Mouse (Mus musculus): ENCODE measurements around the gene Ica1. TPM values are rescaled to one million over a fixed set of nuclear protein-coding genes. Genes with fewer than 3 reads are reported as not detected.

The Ica1 gene
- total and polyA plus RNA-seq, 3 experiments, result 0.36 TPM; not detected in 2

DNA sequence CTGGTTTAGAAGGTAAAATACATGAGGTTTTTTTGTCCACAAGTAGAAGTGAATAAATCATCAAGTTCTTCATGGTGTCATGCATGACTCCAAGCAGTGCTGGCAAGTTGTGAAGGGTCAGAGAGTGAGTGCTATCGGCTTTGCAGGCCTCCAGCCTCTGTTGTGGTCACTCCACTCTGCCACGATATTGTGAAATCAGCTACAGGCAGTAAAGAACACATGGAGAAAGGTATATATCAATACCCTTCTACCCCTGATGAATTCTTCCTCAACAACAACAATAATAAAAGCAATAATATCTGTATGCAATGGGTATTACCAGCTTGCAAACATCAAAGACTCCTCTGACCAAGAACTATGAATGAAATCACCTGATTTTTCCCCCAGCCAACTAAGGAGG is 47.9 kb downstream of the Ica1 start:
- Histone ChIP-seq H3K36me3 (ENCODE audit: control insufficient read depth in 1 of 2, insufficient read depth in 2 of 2, low read length in 2 of 2) (no peaks in the 10 kb centered on the region), H3K27ac (ENCODE audit: control insufficient read depth, low read depth, low read length) (no peak overlapping the region), H3K4me1 (ENCODE audit: control insufficient read depth in 1 of 2, insufficient read depth in 2 of 2, low read length in 2 of 2) (no peaks in the 10 kb centered on the region), H3K9ac (ENCODE audit: control insufficient read depth, low read depth, low read length, poor library complexity, severe bottlenecking) (no peak overlapping the region), H3K27me3 (ENCODE audit: control insufficient read depth in 1 of 2, insufficient read depth in 2 of 2, low read length in 2 of 2) (no peaks in the 10 kb centered on the region; a peak in 1 of 4 replicates), H3K79me2 (ENCODE audit: control insufficient read depth, insufficient read depth, low read length, poor library complexity) (no peaks in the 10 kb centered on the region), H3K9me3 (replicated peaks; ENCODE audit: insufficient read depth, low read length) (no peaks in the 10 kb centered on the region), H3K4me3 (ENCODE audit: control insufficient read depth in 1 of 2, insufficient read depth in 1 of 2, low read depth in 2 of 2, low read length in 2 of 2) (no peak overlapping the region)
- no peak for TF ChIP-seq MYB (IDR thresholded peaks at IDR 0.05; ENCODE audit: low read depth, low read length)
- TF ChIP-seq UBTF (IDR thresholded peaks at IDR 0.05; ENCODE audit: borderline replicate concordance, insufficient read depth, low read depth, low read length), result no peak
- TF ChIP-seq MAZ (IDR thresholded peaks at IDR 0.05; ENCODE audit: low read depth, low read length), result no peak
- no peak for TF ChIP-seq USF2 (IDR thresholded peaks at IDR 0.05; ENCODE audit: borderline replicate concordance in 1 of 2, insufficient read depth in 1 of 2, low read depth in 1 of 2, low read length in 2 of 2)
- TF ChIP-seq MYC (IDR thresholded peaks at IDR 0.05; ENCODE audit: low read depth, low read length), result no peak
- no peak for TF ChIP-seq GATA1 (IDR thresholded peaks at IDR 0.05; ENCODE audit: low read depth, low read length)
- TF ChIP-seq CHD1 (IDR thresholded peaks at IDR 0.05; ENCODE audit: low read depth, low read length), result no peak
- TF ChIP-seq BHLHE40 (IDR thresholded peaks at IDR 0.05; ENCODE audit: borderline replicate concordance, low read depth, low read length), result no peak
- TF ChIP-seq MEF2A (IDR thresholded peaks at IDR 0.05; ENCODE audit: extremely low read depth, insufficient replicate concordance, low read depth, low read length, poor library complexity, severe bottlenecking), result no peak
- TF ChIP-seq KAT2A (conservative IDR thresholded peaks at IDR 0.05; ENCODE audit: low read depth, low read length), result no peak
- DNase-seq (ENCODE audit: low read depth, low spot score), result no peak

DNA sequence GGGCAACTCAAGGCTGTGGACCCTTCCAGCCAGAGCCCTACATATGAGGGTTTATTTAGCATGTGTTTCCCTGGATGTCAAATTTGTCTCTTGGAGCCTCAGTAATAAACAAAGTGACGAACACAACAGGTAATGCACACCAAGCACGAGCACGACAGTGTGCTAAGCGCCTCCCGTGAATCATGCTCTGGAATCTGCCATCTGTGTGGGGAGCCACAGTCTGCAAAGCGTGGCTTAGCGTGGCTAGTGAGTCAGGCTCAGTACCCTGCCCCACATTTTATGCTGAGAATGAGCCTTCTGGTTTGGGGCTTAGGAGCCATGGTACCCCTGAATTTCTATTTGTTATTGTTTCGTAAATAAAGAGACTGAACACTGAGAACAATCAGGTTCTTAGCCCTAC is 50.5 kb downstream of the Ica1 start:
- Histone ChIP-seq H3K27me3 (ENCODE audit: control insufficient read depth in 1 of 2, insufficient read depth in 2 of 2, low read length in 2 of 2) (no peaks in the 10 kb centered on the region; a peak in 1 of 4 replicates), H3K4me3 (ENCODE audit: control insufficient read depth in 1 of 2, insufficient read depth in 1 of 2, low read depth in 2 of 2, low read length in 2 of 2) (no peak overlapping the region), H3K9ac (ENCODE audit: control insufficient read depth, low read depth, low read length, poor library complexity, severe bottlenecking) (no peak overlapping the region), H3K9me3 (replicated peaks; ENCODE audit: insufficient read depth, low read length) (no peaks in the 10 kb centered on the region), H3K27ac (ENCODE audit: control insufficient read depth, low read depth, low read length) (no peak overlapping the region), H3K4me1 (ENCODE audit: control insufficient read depth in 1 of 2, insufficient read depth in 2 of 2, low read length in 2 of 2) (no peaks in the 10 kb centered on the region), H3K79me2 (ENCODE audit: control insufficient read depth, insufficient read depth, low read length, poor library complexity) (no peaks in the 10 kb centered on the region), H3K36me3 (ENCODE audit: control insufficient read depth in 1 of 2, insufficient read depth in 2 of 2, low read length in 2 of 2) (no peaks in the 10 kb centered on the region; a peak in 1 of 4 replicates)
- TF ChIP-seq TBP (IDR thresholded peaks at IDR 0.05; ENCODE audit: low read depth, low read length), result no peak
- no peak for TF ChIP-seq ZKSCAN1 (IDR thresholded peaks at IDR 0.05; ENCODE audit: low read depth, low read length)
- no peak for TF ChIP-seq CHD2 (IDR thresholded peaks at IDR 0.05; ENCODE audit: low read length)
- TF ChIP-seq ZMIZ1 (IDR thresholded peaks at IDR 0.05; ENCODE audit: low read depth, low read length), result no peak
- no peak for TF ChIP-seq MYB (IDR thresholded peaks at IDR 0.05; ENCODE audit: low read depth, low read length)
- TF ChIP-seq MXI1 (IDR thresholded peaks at IDR 0.05; ENCODE audit: low read depth, low read length), result no peak
- no peak for TF ChIP-seq TCF12 (IDR thresholded peaks at IDR 0.05; ENCODE audit: low read depth, low read length)
- TF ChIP-seq RCOR1 (IDR thresholded peaks at IDR 0.05; ENCODE audit: low read depth, low read length), result no peak
- no peak for TF ChIP-seq TAL1 (IDR thresholded peaks at IDR 0.05; ENCODE audit: low read length)
- no peak for TF ChIP-seq MEF2A (IDR thresholded peaks at IDR 0.05; ENCODE audit: extremely low read depth, insufficient replicate concordance, low read depth, low read length, poor library complexity, severe bottlenecking)
- no peak for TF ChIP-seq UBTF (IDR thresholded peaks at IDR 0.05; ENCODE audit: borderline replicate concordance, insufficient read depth, low read depth, low read length)
- TF ChIP-seq ETS1 (IDR thresholded peaks at IDR 0.05; ENCODE audit: low read depth, low read length), result no peak
- no peak for TF ChIP-seq HCFC1 (IDR thresholded peaks at IDR 0.05; ENCODE audit: low read depth, low read length)
- no peak for TF ChIP-seq RAD21 (IDR thresholded peaks at IDR 0.05; ENCODE audit: low read depth, low read length)
- DNase-seq (ENCODE audit: low read depth, low spot score), result no peak
